Mouse (Mus musculus) forebrain, postnatal 0 days (tissue): Measurements from ENCODE around the gene Jup. TPM values are rescaled to one million over a fixed set of nuclear protein-coding genes. Genes with fewer than 3 reads are reported as not detected.

ENCODE experiments used
- ATAC-seq: fragments of 200-750 bp; cut with Nextera tagmentation; 2 replicates; pipeline ENCODE4 v1.8.0; 2017; ENCODE audit warnings: mild to moderate bottlenecking, moderate library complexity
- DNase-seq: peaks from one replicate; pipeline ENCODE4 v3.0.0-alpha.2; 2015
- H3K27ac ChIP-seq: fragments of 300-500 bp; sonication (generic); 2 replicates; pipeline ENCODE4 v1.5.1; 2014; ENCODE audit warnings: low read depth, mild to moderate bottlenecking, antibody characterized with exemption, low read length, moderate library complexity, mixed read lengths
- H3K27me3 ChIP-seq: fragments of 300-500 bp; sonication (generic); 2 replicates; pipeline ENCODE4 v1.6.1; 2014; ENCODE audit warnings: mild to moderate bottlenecking, low read length, mixed read lengths; ENCODE audit not compliant: insufficient read depth
- H3K36me3 ChIP-seq: fragments of 300-500 bp; sonication (generic); 2 replicates; pipeline ENCODE4 v1.6.1; 2014; ENCODE audit warnings: mild to moderate bottlenecking, moderate library complexity; ENCODE audit not compliant: insufficient read depth
- H3K4me1 ChIP-seq: fragments of 300-500 bp; sonication (generic); 2 replicates; pipeline ENCODE4 v1.6.1; 2014; ENCODE audit warnings: antibody characterized with exemption; ENCODE audit not compliant: insufficient read depth
- H3K4me2 ChIP-seq: fragments of 300-500 bp; sonication (generic); 2 replicates; pipeline ENCODE4 v1.6.1; 2014; ENCODE audit warnings: low read depth, mild to moderate bottlenecking, moderate library complexity
- H3K4me3 ChIP-seq: fragments of 300-500 bp; sonication (generic); 2 replicates; pipeline ENCODE4 v1.5.1; 2014; ENCODE audit warnings: low read depth, low read length, mixed read lengths
- H3K9ac ChIP-seq: fragments of 300-500 bp; sonication (generic); 2 replicates; pipeline ENCODE4 v1.6.1; 2014; ENCODE audit warnings: mild to moderate bottlenecking
- H3K9me3 ChIP-seq: fragments of 300-500 bp; sonication (generic); 2 replicates; pipeline ENCODE4 v1.6.1; 2016; ENCODE audit warnings: low read length
- CTCF ChIP-seq: sonication (generic); IDR thresholded peaks from 2 replicates; pipeline ENCODE4 v1.5.1; 2016; ENCODE audit warnings: antibody characterized with exemption, control low read depth, low read depth
- WGBS: fragments of 180-500 bp; shearing (Covaris S2); extraction: QIAGEN DNeasy Blood & Tissue Kit; methylation state at CpG from one replicate; pipeline ENCODE4 v1.1.7; 2014; 5-methylcytosine and 5-hydroxymethylcytosine counted together
- polyA plus RNA-seq: library from polyadenylated mRNA; unstranded; fragments of >200 nt; fragmentation: Nextera tagmentation; extraction: Ambion mirVana; gene quantifications from 2 replicates; pipeline ENCODE4 v1.2.1, GENCODE M21; 2015
- total RNA-seq: library from RNA; depleted of rRNA; stranded (reverse); fragments of >200 nt; gene quantifications from 2 replicates; pipeline ENCODE4 v1.2.3, GENCODE M21; 2014; rRNA removed

Gene Jup
- total RNA-seq: 76.6 and 106 TPM in 2 replicates
- 59.4 and 67.0 TPM in 2 replicates for polyA plus RNA-seq

DNA sequence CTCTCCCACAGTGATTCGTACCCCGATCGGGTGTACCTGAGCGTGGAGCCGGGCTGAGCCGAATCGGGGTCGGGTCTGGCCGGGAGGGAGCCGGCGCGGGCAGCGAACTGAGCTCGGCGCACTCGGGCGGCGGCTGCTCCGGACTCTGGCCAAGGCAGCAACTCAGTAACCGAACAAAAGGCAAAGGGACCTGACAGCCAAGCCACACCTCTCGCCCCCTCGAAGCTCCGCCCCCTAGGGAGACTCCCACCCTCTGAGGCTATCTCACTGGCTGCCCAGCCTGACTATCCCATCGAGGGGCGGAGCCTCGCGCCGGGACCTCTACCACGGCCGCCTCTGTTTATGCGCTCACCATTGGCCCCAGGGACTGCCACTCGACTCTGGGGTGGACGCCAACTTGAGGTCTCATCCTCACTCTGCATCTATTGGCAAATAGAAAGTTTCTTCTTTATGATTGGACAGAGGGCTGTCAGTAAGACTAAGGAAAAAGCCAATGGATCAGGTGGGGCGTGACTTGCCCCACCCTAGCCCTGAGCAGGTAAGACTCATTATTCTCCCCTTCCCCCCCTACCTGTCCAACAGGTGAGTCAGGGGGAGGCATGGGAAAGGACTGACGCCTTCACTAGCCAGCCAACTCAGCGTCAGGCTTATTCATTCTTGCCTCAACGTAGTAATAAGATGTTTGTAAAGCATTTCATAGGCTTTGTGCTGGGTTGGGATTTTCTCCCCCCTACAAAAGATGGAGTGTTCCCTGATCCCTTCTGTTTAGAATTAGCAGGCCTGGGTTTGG is at the start of gene Jup:
Gene Jup (minus strand): TSS at position 164 of the 790 bp plus-strand sequence.
- Histone ChIP-seq H3K4me1 (peaks cover 18% of the 10 kb centered on the region), H3K9me3 (no peaks in the 10 kb centered on the region), H3K36me3 (no peaks in the 10 kb centered on the region), H3K27me3 (no peaks in the 10 kb centered on the region), H3K27ac (peak within 1 kb of the TSS; percentile 76), H3K9ac (peak within 1 kb of the TSS; percentile 72), H3K4me2 (peak within 1 kb of the TSS; percentile 78), H3K4me3 (peak within 1 kb of the TSS; percentile 82)
- ATAC-seq (peak; percentile 99), DNase-seq (peak; percentile 98)
- TF ChIP-seq CTCF: no peak
- WGBS: 1% methylated on average over 37 of the region's 37 CpGs

GRCm38 (mm10) chr11:100442625-100443024 is 45.1 kb upstream of the Jup start:
- no peak for TF ChIP-seq CTCF
- no peak for ATAC-seq
- H3K4me1 ChIP-seq: peaks cover 7% of the 10 kb centered on the region
- no peak for DNase-seq
- no peak overlapping the region for H3K9ac ChIP-seq
- H3K36me3 ChIP-seq: peaks cover 2% of the 10 kb centered on the region; the same call in 1 of the 2 replicates
- WGBS: 76% methylated on average over 6 of the region's 6 CpGs
- no peaks in the 10 kb centered on the region for H3K27me3 ChIP-seq
- no peak overlapping the region for H3K27ac ChIP-seq
- H3K4me3 ChIP-seq: no peak overlapping the region
- no peak overlapping the region for H3K4me2 ChIP-seq
- H3K9me3 ChIP-seq: no peaks in the 10 kb centered on the region

DNA sequence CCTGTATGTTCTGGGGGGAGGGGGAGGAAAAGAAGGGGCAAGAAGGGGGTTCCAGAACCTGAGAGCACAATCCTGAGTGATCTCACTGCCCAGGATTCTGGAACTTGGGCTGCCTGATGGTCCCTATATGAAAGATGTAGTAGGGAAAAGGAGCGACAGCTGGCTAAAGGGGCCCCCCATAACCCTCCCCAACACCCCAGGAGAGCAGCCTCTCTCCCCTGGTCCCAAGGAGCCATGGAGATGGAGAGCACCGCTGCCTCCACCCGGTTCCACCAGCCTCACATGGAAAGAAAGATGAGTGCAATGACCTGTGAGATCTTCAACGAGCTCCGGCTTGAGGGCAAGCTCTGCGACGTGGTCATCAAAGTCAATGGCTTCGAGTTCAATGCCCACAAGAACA is 44.2 kb upstream of the Jup start, which contains the start of the genes Nt5c3b and Klhl10:
Gene Nt5c3b (minus strand): TSS at position 12 of the 400 bp plus-strand sequence.
Gene Klhl10 (plus strand): TSS at position 121 of the 400 bp plus-strand sequence.
- Histone ChIP-seq H3K36me3 (peaks cover 7% of the 10 kb centered on the region; the same call in 1 of the 2 replicates), H3K4me2 (peak within 1 kb of the TSS; percentile 83), H3K27me3 (no peaks in the 10 kb centered on the region), H3K4me1 (peaks cover 7% of the 10 kb centered on the region), H3K27ac (peak within 1 kb of the TSS; percentile 77), H3K4me3 (peak within 1 kb of the TSS; percentile 85), H3K9me3 (no peaks in the 10 kb centered on the region), H3K9ac (peak within 1 kb of the TSS; percentile 95)
- ATAC-seq (no peak), DNase-seq (no peak)
- no peak for TF ChIP-seq CTCF
- 89% methylated on average over 8 of the region's 8 CpGs for WGBS

GRCm38 (mm10) chr11:100440691-100441522 is 43.3 kb upstream of the Jup start:
- peak; percentile 100 for ATAC-seq
- no peaks in the 10 kb centered on the region for H3K9me3 ChIP-seq
- peak overlapping the region; percentile 83 for H3K4me2 ChIP-seq
- peak overlapping the region; percentile 77 for H3K27ac ChIP-seq
- H3K4me3 ChIP-seq: peak overlapping the region; percentile 85
- H3K36me3 ChIP-seq: peaks cover 15% of the 10 kb centered on the region
- H3K9ac ChIP-seq: peak overlapping the region; percentile 95
- no peaks in the 10 kb centered on the region for H3K27me3 ChIP-seq
- WGBS: 3% methylated on average over 48 of the region's 52 CpGs
- 0 out of 2 replicates have a peak, but pooled peaks have one; percentile 8 for TF ChIP-seq CTCF
- peak; percentile 90 for DNase-seq
- H3K4me1 ChIP-seq: peaks cover 7% of the 10 kb centered on the region

DNA sequence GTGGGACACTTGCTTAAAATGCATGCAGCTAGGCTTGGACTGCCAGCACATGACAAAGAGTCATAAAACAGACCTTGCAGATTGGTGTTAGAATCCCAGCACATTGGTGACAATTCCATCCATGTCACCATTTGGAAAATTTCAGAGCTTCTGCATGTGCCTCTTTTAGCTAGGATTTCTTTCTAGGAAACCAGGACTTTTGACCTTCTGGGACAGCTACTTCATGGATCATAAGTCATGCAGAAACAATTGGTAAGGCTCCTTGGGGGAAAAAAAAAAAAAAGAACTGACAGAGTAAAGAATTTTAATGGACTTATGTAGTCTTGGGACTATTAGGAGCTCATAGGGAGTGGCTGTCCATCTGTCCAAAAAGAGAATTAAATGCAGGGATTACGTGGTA is 40.3 kb upstream of the Jup start:
- Histone ChIP-seq H3K9ac (no peak overlapping the region), H3K4me1 (peaks cover 7% of the 10 kb centered on the region), H3K27ac (no peak overlapping the region), H3K4me2 (no peak overlapping the region), H3K4me3 (no peak overlapping the region), H3K36me3 (peaks cover 26% of the 10 kb centered on the region), H3K27me3 (no peaks in the 10 kb centered on the region), H3K9me3 (no peaks in the 10 kb centered on the region)
- DNase-seq (no peak), ATAC-seq (no peak)
- WGBS: 78% methylated on average over 1 of the region's 1 CpGs
- no peak for TF ChIP-seq CTCF

DNA sequence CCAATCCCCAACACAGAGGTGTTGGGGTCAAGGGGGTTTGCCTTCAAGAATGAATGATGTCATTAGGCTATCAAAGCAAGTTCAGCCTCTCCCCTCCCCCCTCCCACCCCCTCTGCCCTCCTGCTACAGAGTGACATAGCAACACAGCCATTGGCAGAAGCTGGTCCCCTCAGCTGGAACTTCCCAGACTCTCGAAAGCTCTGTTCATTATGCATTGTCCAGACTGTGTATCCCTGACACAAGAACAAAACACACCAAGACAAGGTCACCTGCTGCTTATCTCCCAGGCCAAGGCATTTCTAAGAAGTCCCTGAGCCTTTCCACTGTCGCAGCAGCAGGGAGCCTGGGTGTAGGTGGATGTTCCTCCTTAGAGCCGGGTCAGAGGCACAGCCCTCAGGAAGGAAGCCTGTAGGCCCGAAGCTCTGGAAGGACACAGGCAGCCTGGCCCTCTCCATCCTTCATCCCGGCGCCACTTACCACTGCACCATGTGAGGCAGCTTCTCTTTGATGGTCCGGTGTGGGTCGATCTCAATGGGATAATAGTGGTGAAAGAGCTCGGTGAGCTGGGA is 38.2 kb upstream of the Jup start:
- ATAC-seq (no peak), DNase-seq (no peak)
- 78% methylated on average over 9 of the region's 9 CpGs for WGBS
- Histone ChIP-seq H3K27ac (no peak overlapping the region), H3K9ac (no peak overlapping the region), H3K4me1 (peaks cover 7% of the 10 kb centered on the region), H3K4me3 (no peak overlapping the region), H3K4me2 (no peak overlapping the region), H3K9me3 (no peaks in the 10 kb centered on the region), H3K36me3 (peaks cover 26% of the 10 kb centered on the region), H3K27me3 (no peaks in the 10 kb centered on the region)
- TF ChIP-seq CTCF: no peak
